In the genomic region with DNA sequence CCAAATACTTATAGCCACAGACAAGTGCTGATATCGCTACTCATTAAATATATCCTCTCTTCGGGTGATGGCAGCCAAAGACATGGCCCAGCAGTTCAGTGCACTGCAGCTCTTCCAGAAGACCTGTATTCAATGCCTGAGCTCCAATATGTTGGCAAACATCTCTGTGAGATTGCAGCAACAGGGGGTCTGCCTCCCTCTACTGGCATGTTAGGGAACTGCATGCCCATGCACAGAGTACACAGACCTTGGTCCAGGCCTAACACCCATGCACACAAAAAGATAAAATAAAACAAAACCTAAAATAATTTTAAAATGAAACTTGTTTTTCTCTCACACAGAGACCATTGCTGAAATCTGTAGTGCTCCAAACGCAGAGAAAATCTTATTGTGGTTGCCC, we compare ENCODE assay signal across 8 mouse cellular contexts.
DNase-seq lines count a peak whose midpoint lies in the region; ATAC-seq and TF ChIP-seq lines count a peak whose summit lies in the region.
"Not testable (repeated sequence)": the region's sequence is repeated elsewhere in the genome, so short reads cannot be mapped to it uniquely, and the experiment has no call there.

No protein-coding gene starts in this region.

- not testable (repeated sequence) for H3K79me2 ChIP-seq in heart, adult 2 months (replicated peaks; ENCODE audit: control insufficient read depth, insufficient read depth, low read length)

- not testable (repeated sequence) for ATAC-seq in limb, embryonic 11.5 days (ENCODE audit: insufficient number of reproducible peaks, low FRiP score, low TSS enrichment, low read depth)
- peak; percentile 50; the same call in 1 of the 2 replicates for ATAC-seq in midbrain, embryonic 15.5 days (replicated peaks)

- H3K4me1 ChIP-seq in heart, adult 2 months (ENCODE audit: control insufficient read depth, insufficient read depth, low read length); limb, embryonic 11.5 days (ENCODE audit: control insufficient read depth, insufficient read depth, low read length); midbrain, embryonic 15.5 days: not testable (repeated sequence)

- 3% methylated on average over 2 of the region's 3 CpGs for WGBS in heart, adult 2 months
- WGBS in limb, embryonic 11.5 days, result 12% methylated on average over 2 of the region's 3 CpGs
- WGBS in midbrain, embryonic 15.5 days, result 25% methylated on average over 3 of the region's 3 CpGs

- not testable (repeated sequence) for H3K27me3 ChIP-seq in heart, adult 2 months (ENCODE audit: control insufficient read depth, insufficient read depth, low read length); limb, embryonic 11.5 days (ENCODE audit: control insufficient read depth, insufficient read depth, low read length); midbrain, embryonic 15.5 days (replicated peaks)

- H3K36me3 ChIP-seq in heart, adult 2 months (ENCODE audit: control insufficient read depth, insufficient read depth, low read length); limb, embryonic 11.5 days (ENCODE audit: control insufficient read depth, insufficient read depth, low read length); midbrain, embryonic 15.5 days (replicated peaks): not testable (repeated sequence)

- intact Hi-C loops in heart, adult 2 months (cut with DNase I), result loop anchor here (5.0 kb wide), 1 partner anchor 159 kb away; no protein-coding TSS in a partner anchor

- not testable (repeated sequence) for H3K9me3 ChIP-seq in limb, embryonic 11.5 days (ENCODE audit: control insufficient read depth, low read length); midbrain, embryonic 15.5 days

- peak; percentile 29 for DNase-seq in 416B (ENCODE audit: low read depth)
- DNase-seq in adrenal gland, postnatal 25 days, result peak; percentile 60
- peak; percentile 20 for DNase-seq in embryo, embryonic 9.5 days (ENCODE audit: extremely low spot score)
- peak; percentile 29 to 70 for DNase-seq in heart, adult 2 months
- peak; percentile 55 for DNase-seq in kidney, adult 9 months
- peak; percentile 65 for DNase-seq in limb, embryonic 11.5 days (ENCODE audit: low spot score)
- DNase-seq in spleen, postnatal 10 days (ENCODE audit: low spot score in 2 of 2), result peak; percentile 26 to 51

- not testable (repeated sequence) for H3K4me3 ChIP-seq in heart, adult 2 months; limb, embryonic 11.5 days (ENCODE audit: low read depth, low read length); midbrain, embryonic 15.5 days

- H3K27ac ChIP-seq in heart, adult 2 months; limb, embryonic 11.5 days (replicated peaks; ENCODE audit: low read depth, low read length); midbrain, embryonic 15.5 days: not testable (repeated sequence)

- TF ChIP-seq CTCF in heart, adult 2 months (IDR thresholded peaks at IDR 0.05), result peak; percentile 69

- TF ChIP-seq POLR2A in heart, adult 2 months (IDR thresholded peaks at IDR 0.05; ENCODE audit: insufficient read depth, low read depth, low read length), result not testable (repeated sequence)

- H3K4me2 ChIP-seq in limb, embryonic 11.5 days (ENCODE audit: low read depth, severe bottlenecking); midbrain, embryonic 15.5 days: not testable (repeated sequence)

- not testable (repeated sequence) for H3K9ac ChIP-seq in heart, adult 2 months (ENCODE audit: low read depth, low read length); limb, embryonic 11.5 days (ENCODE audit: low read length); midbrain, embryonic 15.5 days

- not testable (repeated sequence) for TF ChIP-seq EP300 in heart, adult 2 months (IDR thresholded peaks at IDR 0.05; ENCODE audit: insufficient read depth, low read depth, low read length)
